Mouse (Mus musculus) MEL (cell line): ENCODE data around the gene Arhgap35. TPM values are rescaled to one million over a fixed set of nuclear protein-coding genes. Genes with fewer than 3 reads are reported as not detected.

Source experiments
- DNase-seq: peaks from one replicate; pipeline ENCODE4 v3.0.0; 2011; ENCODE audit warnings: low read depth, low spot score
- H3K27ac ChIP-seq: 2 replicates; pipeline ENCODE4 v1.5.1; 2012; ENCODE audit warnings: low read depth, mild to moderate bottlenecking, control low read depth, low read length, moderate library complexity; ENCODE audit not compliant: control insufficient read depth
- H3K27me3 ChIP-seq, 2 experiments: fragments of 150-350 bp in 1 of 2; sonication (generic) in 1 of 2; 2 replicates each; pipeline ENCODE4 v1.6.1; 2012; ENCODE audit warnings: low read length in 2 of 2, mild to moderate bottlenecking in 2 of 2, improper control_type of control experiment in 1 of 2, moderate library complexity in 1 of 2; ENCODE audit not compliant: insufficient read depth in 2 of 2, control insufficient read depth in 1 of 2
- H3K36me3 ChIP-seq, 2 experiments: 2 replicates each; pipeline ENCODE4 v1.6.1; 2012 to 2014; ENCODE audit warnings: low read length in 2 of 2, improper control_type of control experiment in 1 of 2, inconsistent platforms in 1 of 2, mild to moderate bottlenecking in 1 of 2; ENCODE audit not compliant: insufficient read depth in 2 of 2, control insufficient read depth in 1 of 2
- H3K4me1 ChIP-seq, 2 experiments: fragments of 150-350 bp in 1 of 2; sonication (generic) in 1 of 2; 2 replicates each; pipeline ENCODE4 v1.6.1; 2012; ENCODE audit warnings: low read length in 2 of 2, improper control_type of control experiment in 1 of 2, mild to moderate bottlenecking in 1 of 2; ENCODE audit not compliant: insufficient read depth in 2 of 2, control insufficient read depth in 1 of 2
- H3K4me3 ChIP-seq, 2 experiments: fragments of 150-350 bp in 1 of 2; sonication (generic) in 1 of 2; 2 replicates each; pipeline ENCODE4 v1.5.1; 2012; ENCODE audit warnings: low read depth in 2 of 2, low read length in 2 of 2, mild to moderate bottlenecking in 2 of 2, moderate library complexity in 2 of 2, control low read depth in 1 of 2, improper control_type of control experiment in 1 of 2; ENCODE audit not compliant: control insufficient read depth in 1 of 2, insufficient read depth in 1 of 2
- H3K79me2 ChIP-seq: 2 replicates; pipeline ENCODE4 v1.6.1; 2012; ENCODE audit warnings: mild to moderate bottlenecking, low read length, moderate library complexity; ENCODE audit not compliant: control insufficient read depth, poor library complexity, insufficient read depth
- H3K9ac ChIP-seq: 2 replicates; pipeline ENCODE4 v1.6.1; 2012; ENCODE audit warnings: low read depth, mild to moderate bottlenecking, control low read depth, low read length, moderate library complexity; ENCODE audit not compliant: control insufficient read depth, poor library complexity, severe bottlenecking
- H3K9me3 ChIP-seq: fragments of 150-350 bp; sonication (generic); replicated peaks from 2 replicates; pipeline ENCODE4 v1.6.1; 2012; ENCODE audit warnings: mild to moderate bottlenecking, low read length, improper control_type of control experiment, moderate library complexity; ENCODE audit not compliant: insufficient read depth
- BHLHE40 ChIP-seq: IDR thresholded peaks from 2 replicates; pipeline ENCODE4 v1.6.1; 2012; ENCODE audit warnings: low read depth, mild to moderate bottlenecking, inconsistent platforms, low read length, improper control_type of control experiment, borderline replicate concordance
- CHD1 ChIP-seq: IDR thresholded peaks from 2 replicates; pipeline ENCODE4 v1.6.1; 2012; ENCODE audit warnings: low read depth, mild to moderate bottlenecking, inconsistent platforms, low read length, improper control_type of control experiment
- CHD2 ChIP-seq: IDR thresholded peaks from 2 replicates; pipeline ENCODE4 v1.6.1; 2011; ENCODE audit warnings: low read length, improper control_type of control experiment
- CTCF ChIP-seq, 3 experiments: IDR thresholded peaks in 2 of 3; conservative IDR thresholded peaks in 1 of 3; 2 replicates each; pipeline ENCODE4 v1.5.1; 2011 to 2012; ENCODE audit warnings: low read length in 3 of 3, low read depth in 2 of 3, mild to moderate bottlenecking in 2 of 3, improper control_type of control experiment in 1 of 3, inconsistent platforms in 1 of 3, mixed read lengths in 1 of 3, moderate library complexity in 1 of 3; ENCODE audit not compliant: control insufficient read depth in 1 of 3, insufficient read depth in 1 of 3, poor library complexity in 1 of 3, severe bottlenecking in 1 of 3
- E2F4 ChIP-seq: IDR thresholded peaks from 2 replicates; pipeline ENCODE4 v1.6.1; 2011; ENCODE audit warnings: low read depth, low read length, improper control_type of control experiment, borderline replicate concordance
- EP300 ChIP-seq, 2 experiments: IDR thresholded peaks; 2 replicates each; pipeline ENCODE4 v1.6.1; 2011; ENCODE audit warnings: improper control_type of control experiment in 2 of 2, low read length in 2 of 2, low read depth in 1 of 2, mild to moderate bottlenecking in 1 of 2
- ETS1 ChIP-seq: IDR thresholded peaks from 2 replicates; pipeline ENCODE4 v1.6.1; 2012; ENCODE audit warnings: low read depth, mild to moderate bottlenecking, inconsistent platforms, low read length, improper control_type of control experiment, moderate library complexity
- GABPA ChIP-seq: IDR thresholded peaks from 2 replicates; pipeline ENCODE4 v1.6.1; 2012; ENCODE audit warnings: low read depth, mild to moderate bottlenecking, inconsistent platforms, low read length, improper control_type of control experiment, moderate library complexity
- GATA1 ChIP-seq: IDR thresholded peaks from 2 replicates; pipeline ENCODE4 v1.6.1; 2011; ENCODE audit warnings: low read depth, low read length, improper control_type of control experiment
- KAT2A ChIP-seq: conservative IDR thresholded peaks from 2 replicates; pipeline ENCODE4 v1.6.1; 2012; ENCODE audit warnings: low read depth, low read length, improper control_type of control experiment, inconsistent platforms
- MAFK ChIP-seq: IDR thresholded peaks from 2 replicates; pipeline ENCODE4 v1.6.1; 2011; ENCODE audit warnings: low read depth, mild to moderate bottlenecking, low read length, improper control_type of control experiment, borderline replicate concordance
- MAZ ChIP-seq: IDR thresholded peaks from 2 replicates; pipeline ENCODE4 v1.6.1; 2012; ENCODE audit warnings: low read depth, mild to moderate bottlenecking, inconsistent platforms, low read length, improper control_type of control experiment
- MXI1 ChIP-seq: IDR thresholded peaks from 2 replicates; pipeline ENCODE4 v1.6.1; 2011; ENCODE audit warnings: mild to moderate bottlenecking, low read depth, low read length, improper control_type of control experiment
- MYB ChIP-seq: IDR thresholded peaks from 2 replicates; pipeline ENCODE4 v1.6.1; 2011; ENCODE audit warnings: mild to moderate bottlenecking, low read depth, low read length, improper control_type of control experiment
- MYC ChIP-seq: IDR thresholded peaks from 2 replicates; pipeline ENCODE4 v1.6.1; 2011; ENCODE audit warnings: low read depth, mild to moderate bottlenecking, low read length, improper control_type of control experiment, moderate library complexity
- NELFE ChIP-seq: IDR thresholded peaks from 2 replicates; pipeline ENCODE4 v1.6.1; 2011; ENCODE audit warnings: low read depth, low read length, improper control_type of control experiment
- NRF1 ChIP-seq: IDR thresholded peaks from 2 replicates; pipeline ENCODE4 v1.6.1; 2014; ENCODE audit warnings: low read depth, mild to moderate bottlenecking, inconsistent platforms, low read length, improper control_type of control experiment, moderate library complexity; ENCODE audit not compliant: poor library complexity, insufficient read depth, severe bottlenecking
- POLR2A ChIP-seq, 2 experiments: IDR thresholded peaks; 2 replicates each; pipeline ENCODE4 v1.6.1; 2011 to 2012; ENCODE audit warnings: low read length in 2 of 2, mild to moderate bottlenecking in 2 of 2, control low read depth in 1 of 2, improper control_type of control experiment in 1 of 2, low read depth in 1 of 2, moderate library complexity in 1 of 2; ENCODE audit not compliant: control insufficient read depth in 1 of 2, insufficient read depth in 1 of 2, poor library complexity in 1 of 2
- RCOR1 ChIP-seq: IDR thresholded peaks from 2 replicates; pipeline ENCODE4 v1.6.1; 2012; ENCODE audit warnings: low read depth, mild to moderate bottlenecking, inconsistent platforms, low read length, improper control_type of control experiment
- SIN3A ChIP-seq: IDR thresholded peaks from 2 replicates; pipeline ENCODE4 v1.6.1; 2012; ENCODE audit warnings: low read length, improper control_type of control experiment, inconsistent platforms
- TAL1 ChIP-seq: IDR thresholded peaks from 2 replicates; pipeline ENCODE4 v1.6.1; 2012; ENCODE audit warnings: mild to moderate bottlenecking, inconsistent platforms, low read length, moderate library complexity, mixed read lengths
- TBP ChIP-seq: IDR thresholded peaks from 2 replicates; pipeline ENCODE4 v1.8.0; 2011; ENCODE audit warnings: low read depth, low read length, improper control_type of control experiment
- TCF12 ChIP-seq: IDR thresholded peaks from 2 replicates; pipeline ENCODE4 v1.6.1; 2014; ENCODE audit warnings: low read depth, mild to moderate bottlenecking, inconsistent platforms, low read length, improper control_type of control experiment, moderate library complexity
- ZC3H11A ChIP-seq: IDR thresholded peaks from 2 replicates; pipeline ENCODE4 v1.6.1; 2012; ENCODE audit warnings: low read depth, mild to moderate bottlenecking, inconsistent platforms, low read length, improper control_type of control experiment
- ZKSCAN1 ChIP-seq: IDR thresholded peaks from 2 replicates; pipeline ENCODE4 v1.6.1; 2012; ENCODE audit warnings: low read depth, mild to moderate bottlenecking, inconsistent platforms, low read length, improper control_type of control experiment, moderate library complexity
- ZNF384 ChIP-seq: IDR thresholded peaks from 2 replicates; pipeline ENCODE4 v1.6.1; 2012; ENCODE audit warnings: low read depth, mild to moderate bottlenecking, inconsistent platforms, low read length, improper control_type of control experiment
- polyA plus RNA-seq, 2 experiments: library from polyadenylated mRNA; stranded (reverse) in 1 of 2; unstranded in 1 of 2; fragments of >175 nt in 1 of 2; fragments of >200 nt in 1 of 2; gene quantifications; 2 replicates each; pipeline versions ENCODE4 v1.2.1 to v1.2.4; 2012; ENCODE audit warnings: low replicate concordance in 2 of 2, low read depth in 1 of 2; ENCODE audit not compliant: insufficient read length in 2 of 2, insufficient read depth in 1 of 2, missing spikeins in 1 of 2
- total RNA-seq: library from RNA; depleted of rRNA; stranded (reverse); fragments of 300-350 nt; gene quantifications from 2 replicates; pipeline ENCODE4 v1.2.3, GENCODE M21; 2012

The Arhgap35 gene
- total and polyA plus RNA-seq, 3 experiments: 7.4 to 13.4 TPM; not detected in 1

DNA sequence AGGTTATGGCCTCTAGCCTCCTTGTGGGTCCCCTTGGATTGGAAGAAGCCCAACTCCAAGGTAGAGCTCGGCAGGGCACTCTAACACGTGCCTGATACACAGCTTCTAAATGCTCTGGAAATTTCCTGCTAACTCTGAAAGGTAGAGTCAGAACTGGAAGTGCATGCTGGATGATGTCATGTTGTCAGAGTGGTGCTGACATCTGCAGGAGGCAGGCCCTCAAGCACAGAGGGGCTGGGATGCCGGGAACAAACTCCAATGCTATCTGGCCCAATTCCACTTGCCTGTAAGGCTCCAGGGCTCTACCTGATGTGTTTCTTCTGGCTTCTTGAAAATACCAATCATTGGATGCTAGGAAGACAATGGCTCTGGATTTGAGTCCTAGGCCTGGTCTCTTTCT lies 89.3 kb downstream of the Arhgap35 start:
- TF ChIP-seq ETS1: no peak
- no peak for TF ChIP-seq KAT2A
- TF ChIP-seq TBP: no peak
- no peak for TF ChIP-seq RCOR1
- TF ChIP-seq CHD2: no peak
- no peak for TF ChIP-seq MAZ
- TF ChIP-seq CTCF (IDR thresholded peaks at IDR 0.05 in 2 of 3, conservative IDR thresholded peaks at IDR 0.05 in 1 of 3; ENCODE audit: control insufficient read depth in 1 of 3, insufficient read depth in 1 of 3, low read depth in 2 of 3, low read length in 3 of 3, poor library complexity in 1 of 3, severe bottlenecking in 1 of 3): no peak
- no peak for TF ChIP-seq ZNF384
- no peak for TF ChIP-seq CHD1
- TF ChIP-seq BHLHE40: no peak
- TF ChIP-seq GATA1: no peak
- no peak for TF ChIP-seq MXI1
- no peak for TF ChIP-seq SIN3A
- no peak for TF ChIP-seq TAL1
- no peak for TF ChIP-seq POLR2A (IDR thresholded peaks at IDR 0.05; ENCODE audit: control insufficient read depth in 1 of 2, insufficient read depth in 1 of 2, low read depth in 1 of 2, low read length in 2 of 2, poor library complexity in 1 of 2)
- H3K27ac ChIP-seq: no peak overlapping the region
- H3K79me2 ChIP-seq: no peaks in the 10 kb centered on the region
- no peaks in the 10 kb centered on the region for H3K4me1 ChIP-seq
- no peak for DNase-seq
- no peaks in the 10 kb centered on the region for H3K27me3 ChIP-seq
- H3K36me3 ChIP-seq: no peaks in the 10 kb centered on the region; a peak in 1 of 4 replicates
- H3K9me3 ChIP-seq: no peaks in the 10 kb centered on the region
- H3K4me3 ChIP-seq: no peak overlapping the region
- no peak overlapping the region for H3K9ac ChIP-seq

DNA sequence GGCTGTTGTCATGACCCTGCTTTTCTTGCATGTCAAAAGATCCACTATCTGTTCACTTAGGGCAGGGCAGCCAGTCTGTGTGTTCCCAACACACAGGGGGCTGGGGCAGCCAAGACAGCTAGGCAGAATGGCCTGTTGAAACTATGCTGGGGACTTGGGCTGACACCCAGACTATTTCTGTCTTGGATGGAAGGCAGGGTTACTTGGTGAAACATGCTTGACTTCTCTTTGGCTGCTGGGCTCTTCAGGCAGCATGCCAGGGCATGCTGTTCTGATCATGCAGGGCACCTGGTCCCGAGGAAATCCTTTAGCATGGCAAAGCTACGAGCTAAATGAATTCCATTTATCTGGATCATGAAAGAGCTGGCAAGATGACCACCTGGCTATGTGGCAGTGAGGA lies 90.5 kb downstream of the Arhgap35 start:
- no peak overlapping the region for H3K4me3 ChIP-seq
- no peak for DNase-seq
- no peaks in the 10 kb centered on the region for H3K4me1 ChIP-seq
- H3K27me3 ChIP-seq: no peaks in the 10 kb centered on the region
- no peaks in the 10 kb centered on the region; a peak in 1 of 4 replicates for H3K36me3 ChIP-seq
- no peaks in the 10 kb centered on the region for H3K79me2 ChIP-seq
- H3K27ac ChIP-seq: no peak overlapping the region
- H3K9ac ChIP-seq: no peak overlapping the region
- no peak for TF ChIP-seq GABPA
- TF ChIP-seq TAL1: no peak
- TF ChIP-seq SIN3A: no peak
- no peak for TF ChIP-seq NELFE
- no peak for TF ChIP-seq ZC3H11A
- no peak for TF ChIP-seq ZNF384
- no peak for TF ChIP-seq NRF1
- no peak for TF ChIP-seq E2F4
- TF ChIP-seq TCF12: no peak
- no peak for TF ChIP-seq MAZ
- no peak for TF ChIP-seq MAFK
- TF ChIP-seq MYC: no peak
- no peak for TF ChIP-seq TBP
- TF ChIP-seq RCOR1: no peak
- TF ChIP-seq MYB: no peak
- no peak for TF ChIP-seq EP300 (IDR thresholded peaks at IDR 0.05; ENCODE audit: low read depth in 1 of 2, low read length in 2 of 2)
- TF ChIP-seq ZKSCAN1: no peak
- no peaks in the 10 kb centered on the region for H3K9me3 ChIP-seq
